In the genomic region with DNA sequence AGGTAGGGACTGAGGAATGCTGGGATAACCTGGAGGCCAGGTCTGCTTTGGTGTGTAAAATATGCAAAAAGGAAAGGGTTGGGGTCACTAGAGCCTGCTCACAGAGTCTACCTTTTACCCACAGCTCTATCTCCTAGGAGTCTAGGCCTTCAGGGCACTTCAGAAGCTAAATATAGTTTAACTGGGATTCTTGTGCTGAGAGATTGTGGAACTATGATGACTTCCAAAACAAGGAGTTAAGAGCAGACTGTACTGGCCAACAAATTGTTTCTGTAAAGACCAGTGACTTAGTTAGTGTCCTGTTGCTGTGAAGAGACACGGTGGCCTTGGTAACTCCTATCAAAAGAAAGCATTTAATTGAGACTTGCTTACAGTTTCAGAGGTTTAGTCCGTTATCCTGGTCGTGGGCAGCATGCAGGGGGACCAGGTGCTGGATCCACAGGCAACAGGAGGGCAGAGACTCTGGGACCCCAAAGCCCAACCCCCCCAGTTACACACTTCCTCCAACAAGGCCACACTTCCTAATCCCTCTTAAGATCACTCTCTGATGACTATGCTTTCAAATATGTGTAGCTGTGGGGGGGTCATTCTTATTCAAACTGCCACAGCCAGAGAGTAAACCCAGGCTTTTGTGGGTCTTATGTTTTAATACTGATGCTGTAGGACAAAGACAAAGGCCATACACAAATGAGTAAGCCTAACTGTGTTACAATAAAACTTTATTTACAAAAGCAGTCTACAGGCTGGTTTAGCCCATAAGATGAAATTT, we compare ENCODE assay signal across 31 mouse cellular contexts. TPM values are rescaled to one million over a fixed set of nuclear protein-coding genes. Genes with fewer than 3 reads are reported as not detected.
DNase-seq lines count a peak whose midpoint lies in the region; ATAC-seq and TF ChIP-seq lines count a peak whose summit lies in the region.
"Had no signal": no experiment of that assay in that cellular context is flagged by ENCODE, and none has a peak within 500 bp of the region (broad histone marks: within the 10 kb centered on the region; RNA-seq: fewer than 3 reads in every experiment).

No protein-coding gene starts in this region.

- H3K36me3 ChIP-seq in heart, embryonic 12.5 days, result no peaks in the 10 kb centered on the region
- H3K36me3 ChIP-seq in heart, postnatal 0 days (replicated peaks; ENCODE audit: control insufficient read depth, insufficient read depth, low read length), result no peaks in the 10 kb centered on the region
- H3K36me3 ChIP-seq in kidney, embryonic 15.5 days, result no peaks in the 10 kb centered on the region
- no peaks in the 10 kb centered on the region for H3K36me3 ChIP-seq in forebrain, embryonic 16.5 days (ENCODE audit: control insufficient read depth, insufficient read depth)
- H3K36me3 ChIP-seq: embryonic facial prominence, embryonic 12.5 days; forebrain, embryonic 15.5 days; hindbrain, embryonic 13.5 days; midbrain, embryonic 13.5 days; neural tube, embryonic 15.5 days had no signal

- 29% methylated on average over 3 of the region's 3 CpGs for WGBS in heart, embryonic 12.5 days
- 30% methylated on average over 3 of the region's 3 CpGs for WGBS in heart, postnatal 0 days
- WGBS in kidney, embryonic 15.5 days, result 55% methylated on average over 3 of the region's 3 CpGs
- WGBS in forebrain, embryonic 16.5 days, result 21% methylated on average over 3 of the region's 3 CpGs

- no peak for TF ChIP-seq CTCF in heart, postnatal 0 days (IDR thresholded peaks at IDR 0.05; ENCODE audit: low read depth)

- H3K27ac ChIP-seq in heart, embryonic 12.5 days (ENCODE audit: poor library complexity, severe bottlenecking), result peak overlapping the region; percentile 93
- H3K27ac ChIP-seq in heart, postnatal 0 days (ENCODE audit: low read depth), result peak overlapping the region; percentile 94
- no peak overlapping the region for H3K27ac ChIP-seq in kidney, embryonic 15.5 days
- H3K27ac ChIP-seq in forebrain, embryonic 16.5 days (ENCODE audit: low read length), result no peak overlapping the region
- H3K27ac ChIP-seq: embryonic facial prominence, embryonic 12.5 days; forebrain, embryonic 15.5 days; gastrocnemius, adult 2 months; hindbrain, embryonic 13.5 days; liver, embryonic 14.5 days; macrophage; midbrain, embryonic 13.5 days; neural tube, embryonic 15.5 days had no signal

- no peaks in the 10 kb centered on the region for H3K9me3 ChIP-seq in heart, embryonic 12.5 days (replicated peaks)
- H3K9me3 ChIP-seq in heart, postnatal 0 days (replicated peaks; ENCODE audit: control insufficient read depth, low read length), result no peaks in the 10 kb centered on the region
- H3K9me3 ChIP-seq in kidney, embryonic 15.5 days (replicated peaks), result no peaks in the 10 kb centered on the region
- H3K9me3 ChIP-seq in forebrain, embryonic 16.5 days (ENCODE audit: control insufficient read depth, low read length), result no peaks in the 10 kb centered on the region
- H3K9me3 ChIP-seq: embryonic facial prominence, embryonic 12.5 days; forebrain, embryonic 15.5 days; hindbrain, embryonic 13.5 days; midbrain, embryonic 13.5 days; neural tube, embryonic 15.5 days had no signal

- H3K9ac ChIP-seq in heart, embryonic 12.5 days, result no peak overlapping the region
- no peak overlapping the region for H3K9ac ChIP-seq in heart, postnatal 0 days (replicated peaks; ENCODE audit: low read depth, low read length)
- no peak overlapping the region for H3K9ac ChIP-seq in kidney, embryonic 15.5 days
- H3K9ac ChIP-seq in forebrain, embryonic 16.5 days (replicated peaks; ENCODE audit: low read depth, low read length), result no peak overlapping the region
- H3K9ac ChIP-seq: embryonic facial prominence, embryonic 12.5 days; forebrain, embryonic 15.5 days; hindbrain, embryonic 13.5 days; liver, embryonic 14.5 days; midbrain, embryonic 13.5 days; neural tube, embryonic 15.5 days had no signal

- 0 out of 2 replicates have a peak overlapping the region, but pooled peaks have one; percentile 5 for H3K4me2 ChIP-seq in heart, embryonic 12.5 days
- H3K4me2 ChIP-seq in heart, postnatal 0 days (ENCODE audit: low read depth, low read length), result 0 out of 2 replicates have a peak overlapping the region, but pooled peaks have one; percentile 10
- H3K4me2 ChIP-seq in kidney, embryonic 15.5 days, result no peak overlapping the region
- H3K4me2 ChIP-seq in forebrain, embryonic 16.5 days (ENCODE audit: low read length), result no peak overlapping the region
- H3K4me2 ChIP-seq: embryonic facial prominence, embryonic 12.5 days; forebrain, embryonic 15.5 days; hindbrain, embryonic 13.5 days; midbrain, embryonic 13.5 days; neural tube, embryonic 15.5 days had no signal

- peak; percentile 11 for DNase-seq in 3134 (ENCODE audit: extremely low read depth, insufficient read length, low spot score)
- DNase-seq in Muller cell, postnatal 12 days (ENCODE audit: inconsistent ontology term), result peak; percentile 9
- DNase-seq in heart, postnatal 0 days (ENCODE audit: low spot score), result peak; percentile 87
- no peak for DNase-seq in left cerebral cortex, adult 11 months (ENCODE audit: low spot score)
- DNase-seq: adrenal gland, postnatal 10 days; B cell, adult 2 months; cerebellum, adult 9-10 months; embryo, embryonic 11 days; gastrocnemius, adult 2 months; gastrocnemius, postnatal 36 days; kidney, adult 8-10 months; kidney, postnatal 10 days; layer of hippocampus, postnatal 36 days; liver; lung, adult 2 months; lung, postnatal 10 days; retina, postnatal 1 day; right cerebral cortex, postnatal 25 days; thymus, adult 18-20 months; thymus, postnatal 25 days had no signal

- ATAC-seq in heart, embryonic 12.5 days (ENCODE audit: insufficient number of reproducible peaks, low FRiP score), result no peak
- peak; percentile 95 for ATAC-seq in heart, postnatal 0 days (ENCODE audit: insufficient read depth, low read depth)
- no peak for ATAC-seq in kidney, embryonic 15.5 days (replicated peaks; ENCODE audit: low FRiP score)
- no peak for ATAC-seq in forebrain, embryonic 16.5 days
- ATAC-seq: forebrain, embryonic 15.5 days; intestine, embryonic 16.5 days; midbrain, embryonic 13.5 days had no signal

- peaks cover 7% of the 10 kb centered on the region for H3K4me1 ChIP-seq in heart, embryonic 12.5 days (replicated peaks)
- peaks cover 10% of the 10 kb centered on the region for H3K4me1 ChIP-seq in heart, postnatal 0 days (ENCODE audit: control insufficient read depth, insufficient read depth)
- H3K4me1 ChIP-seq in kidney, embryonic 15.5 days, result no peaks in the 10 kb centered on the region
- H3K4me1 ChIP-seq in forebrain, embryonic 16.5 days (replicated peaks; ENCODE audit: control insufficient read depth, insufficient read depth, low read length), result no peaks in the 10 kb centered on the region
- H3K4me1 ChIP-seq: embryonic facial prominence, embryonic 12.5 days; forebrain, embryonic 15.5 days; hindbrain, embryonic 13.5 days; midbrain, embryonic 13.5 days; neural tube, embryonic 15.5 days had no signal

- H3K4me3 ChIP-seq in heart, embryonic 12.5 days, result no peak overlapping the region
- no peak overlapping the region for H3K4me3 ChIP-seq in heart, postnatal 0 days (ENCODE audit: low read depth, low read length)
- H3K4me3 ChIP-seq in kidney, embryonic 15.5 days (replicated peaks), result no peak overlapping the region
- H3K4me3 ChIP-seq in forebrain, embryonic 16.5 days (replicated peaks; ENCODE audit: low read length), result no peak overlapping the region
- H3K4me3 ChIP-seq: embryonic facial prominence, embryonic 12.5 days; forebrain, embryonic 15.5 days; gastrocnemius, adult 2 months; hindbrain, embryonic 13.5 days; midbrain, embryonic 13.5 days; neural tube, embryonic 15.5 days had no signal

- H3K27me3 ChIP-seq in heart, embryonic 12.5 days (replicated peaks), result no peaks in the 10 kb centered on the region
- no peaks in the 10 kb centered on the region for H3K27me3 ChIP-seq in heart, postnatal 0 days (ENCODE audit: control insufficient read depth, insufficient read depth, low read length)
- H3K27me3 ChIP-seq in kidney, embryonic 15.5 days, result no peaks in the 10 kb centered on the region
- H3K27me3 ChIP-seq in forebrain, embryonic 16.5 days (replicated peaks; ENCODE audit: control insufficient read depth, insufficient read depth, low read length), result no peaks in the 10 kb centered on the region
- H3K27me3 ChIP-seq: embryonic facial prominence, embryonic 12.5 days; forebrain, embryonic 15.5 days; hindbrain, embryonic 13.5 days; midbrain, embryonic 13.5 days; neural tube, embryonic 15.5 days had no signal

- no peak for TF ChIP-seq EP300 in heart, postnatal 0 days (IDR thresholded peaks at IDR 0.05; ENCODE audit: low read depth)

RNA-seq across cellular contexts. Expression of a gene that starts 13.9 kb away (rescaled TPM):
- polyA plus RNA-seq in heart, embryonic 12.5 days (2016; fragmentation: Nextera tagmentation; extraction: Ambion mirVana), result 94.4 and 98.8 TPM in 2 replicates
- total RNA-seq in heart, postnatal 0 days (2014; rRNA removed; ENCODE audit: low replicate concordance), result 58.0 and 82.4 TPM in 2 replicates
- polyA plus RNA-seq in heart, postnatal 0 days (2015; fragmentation: Nextera tagmentation; extraction: Ambion mirVana), result 45.7 and 50.3 TPM in 2 replicates
- 128 and 134 TPM in 2 replicates for polyA plus RNA-seq in kidney, embryonic 15.5 days (2015; fragmentation: Nextera tagmentation; extraction: Ambion mirVana)
- polyA plus RNA-seq in forebrain, embryonic 16.5 days (2015; fragmentation: Nextera tagmentation; extraction: Ambion mirVana), result 139 and 147 TPM in 2 replicates

RNA-seq across cellular contexts. Expression of a gene that starts 49.2 kb away (rescaled TPM):
- polyA plus RNA-seq in heart, embryonic 12.5 days (2016; fragmentation: Nextera tagmentation; extraction: Ambion mirVana), result 2.4 and 3.2 TPM in 2 replicates
- total RNA-seq in heart, postnatal 0 days (2014; rRNA removed; ENCODE audit: low replicate concordance), result 0.15 and 3.7 TPM in 2 replicates
- polyA plus RNA-seq in heart, postnatal 0 days (2015; fragmentation: Nextera tagmentation; extraction: Ambion mirVana), result 0.63 and 0.64 TPM in 2 replicates
- polyA plus RNA-seq in kidney, embryonic 15.5 days (2015; fragmentation: Nextera tagmentation; extraction: Ambion mirVana), result 2.4 and 2.7 TPM in 2 replicates
- polyA plus RNA-seq in forebrain, embryonic 16.5 days (2015; fragmentation: Nextera tagmentation; extraction: Ambion mirVana), result 0.99 and 1.2 TPM in 2 replicates
- total RNA-seq: gastrocnemius, adult 2 months had no signal

Comparison
In these comparisons a context has a peak if more than half of its experiments do, and no peak if none do; other contexts are left out.
1. H3K27ac ChIP-seq: peak in heart, embryonic 12.5 days (single experiment) and heart, postnatal 0 days (single experiment); none in kidney, embryonic 15.5 days (single experiment) and forebrain, embryonic 16.5 days (single experiment).
2. H3K4me2 ChIP-seq: peak in heart, embryonic 12.5 days (single experiment) and heart, postnatal 0 days (single experiment); none in kidney, embryonic 15.5 days (single experiment) and forebrain, embryonic 16.5 days (single experiment).